Mouse (Mus musculus): Measurements from ENCODE around the gene Cfap73. TPM values are rescaled to one million over a fixed set of nuclear protein-coding genes. Genes with fewer than 3 reads are reported as not detected.

Cfap73 gene
- total and polyA plus RNA-seq, 3 experiments, result 0.26 TPM; not detected in 2

DNA sequence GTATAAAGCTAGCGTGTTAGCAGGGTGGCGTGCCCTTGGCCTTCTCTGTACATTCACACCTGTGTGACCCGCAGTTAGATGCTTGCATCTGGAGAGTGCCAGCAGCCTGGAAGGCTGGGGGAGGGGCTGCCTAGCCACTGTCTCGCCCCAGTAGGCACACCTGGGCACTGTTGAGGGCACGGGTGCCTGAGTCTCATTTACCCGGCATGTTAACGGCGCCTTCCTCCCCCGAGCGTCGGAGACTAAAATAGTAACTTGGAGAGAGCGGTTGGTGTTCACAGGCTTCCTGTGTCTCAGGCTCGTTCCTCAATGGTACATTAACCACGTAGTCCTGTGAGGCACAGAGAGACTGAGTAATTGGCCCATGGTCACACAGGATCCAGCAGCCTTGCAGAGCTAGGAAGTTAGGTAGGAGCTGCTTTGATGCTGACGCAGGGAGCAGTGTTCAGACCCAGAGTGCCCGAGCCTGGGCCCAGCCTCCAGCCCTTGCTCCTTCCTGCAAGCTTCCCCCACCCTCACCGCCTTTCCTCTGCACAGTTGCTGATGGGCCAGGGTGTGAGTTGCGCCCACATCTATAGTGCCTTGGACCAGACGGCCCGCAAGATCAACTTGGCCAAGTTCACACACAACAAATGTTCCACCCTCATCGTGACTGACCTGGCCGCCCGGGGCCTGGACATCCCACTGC, 12.8 kb downstream of the Cfap73 start (continued):
- TF ChIP-seq RAD21 (IDR thresholded peaks at IDR 0.05; ENCODE audit: low read depth, low read length), result no peak
- TF ChIP-seq SMC3 (IDR thresholded peaks at IDR 0.05; ENCODE audit: low read depth, low read length), result no peak
- TF ChIP-seq MXI1 (IDR thresholded peaks at IDR 0.05; ENCODE audit: low read depth, low read length), result no peak; the same call in 1 of the 2 replicates
- no peak for TF ChIP-seq UBTF (IDR thresholded peaks at IDR 0.05; ENCODE audit: low read depth, low read length)
- TF ChIP-seq PAX5 (IDR thresholded peaks at IDR 0.05; ENCODE audit: low read length), result no peak
- TF ChIP-seq USF1 (IDR thresholded peaks at IDR 0.05; ENCODE audit: low read depth, low read length), result no peak
- peak; percentile 83 for TF ChIP-seq EP300 (IDR thresholded peaks at IDR 0.05; ENCODE audit: low read length)
- TF ChIP-seq ZKSCAN1 (IDR thresholded peaks at IDR 0.05; ENCODE audit: borderline replicate concordance, low read depth, low read length), result no peak
- TF ChIP-seq CTCF (conservative IDR thresholded peaks at IDR 0.05 in 1 of 2, IDR thresholded peaks at IDR 0.05 in 1 of 2; ENCODE audit: low read depth in 2 of 2, low read length in 2 of 2), result no peak
- TF ChIP-seq BHLHE40 (IDR thresholded peaks at IDR 0.05; ENCODE audit: low read depth, low read length), result peak; percentile 91
- TF ChIP-seq ZMIZ1 (IDR thresholded peaks at IDR 0.05; ENCODE audit: low read depth, low read length), result no peak; the same call in 1 of the 2 replicates
- no peak for TF ChIP-seq ZC3H11A (IDR thresholded peaks at IDR 0.05; ENCODE audit: low read depth, low read length)
- no peak for TF ChIP-seq RCOR1 (conservative IDR thresholded peaks at IDR 0.05; ENCODE audit: low read depth, low read length)
- no peak for TF ChIP-seq JUND (conservative IDR thresholded peaks at IDR 0.05; ENCODE audit: low read depth, low read length)
- peak; percentile 69 for TF ChIP-seq CHD2 (IDR thresholded peaks at IDR 0.05; ENCODE audit: low read length)
- no peak for TF ChIP-seq MAX (IDR thresholded peaks at IDR 0.05; ENCODE audit: low read length)
- no peak for TF ChIP-seq MAFK (IDR thresholded peaks at IDR 0.05; ENCODE audit: insufficient replicate concordance, low read length)
- peak; percentile 96 for TF ChIP-seq TCF12 (IDR thresholded peaks at IDR 0.05; ENCODE audit: low read depth, low read length)
- no peak for TF ChIP-seq IRF4 (IDR thresholded peaks at IDR 0.05; ENCODE audit: low read depth, low read length)
- no peak for TF ChIP-seq JUN (IDR thresholded peaks at IDR 0.05; ENCODE audit: insufficient read depth, low read depth, low read length)
- TF ChIP-seq ELF1 (IDR thresholded peaks at IDR 0.05; ENCODE audit: low read depth, low read length), result no peak
- TF ChIP-seq KAT2A (IDR thresholded peaks at IDR 0.05; ENCODE audit: insufficient replicate concordance, low read length), result no peak
- TF ChIP-seq HCFC1 (IDR thresholded peaks at IDR 0.05; ENCODE audit: low read depth, low read length), result no peak

DNA sequence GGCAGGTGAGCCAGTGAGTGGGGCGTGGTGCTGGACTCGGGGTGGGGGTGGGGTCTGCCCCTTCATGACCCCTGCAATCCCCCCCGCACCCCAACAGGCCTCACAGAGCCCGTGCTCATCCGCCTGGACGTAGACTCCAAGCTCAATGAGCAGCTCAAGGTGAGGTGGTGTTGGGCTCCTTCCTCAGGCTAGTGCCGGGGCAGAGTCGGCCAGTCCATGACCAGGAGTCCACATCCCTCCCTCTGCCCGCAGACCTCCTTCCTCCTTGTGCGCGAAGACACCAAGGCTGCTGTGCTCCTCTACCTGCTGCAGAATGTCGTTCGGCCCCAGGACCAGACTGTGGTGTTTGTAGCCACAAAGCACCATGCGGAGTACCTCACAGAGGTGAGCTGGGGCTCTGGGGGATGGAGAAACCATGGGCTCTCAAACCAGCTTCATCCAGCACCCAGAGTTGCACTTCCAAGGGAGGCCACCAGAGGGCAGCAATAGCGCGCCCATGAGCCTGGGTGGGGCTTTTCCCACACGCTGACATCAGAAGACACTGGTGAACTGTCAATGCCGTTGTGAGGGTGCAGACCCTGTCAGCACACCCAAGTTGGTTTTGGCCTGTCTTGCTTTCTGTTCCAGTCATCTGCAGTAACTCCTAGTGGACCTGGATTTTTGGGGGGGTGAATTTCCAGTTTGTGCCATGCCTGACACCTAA, 13.5 kb downstream of the Cfap73 start:
- in situ Hi-C loops (cut with MboI; ENCODE audit: low pct_ligation_motif_present, low pct_unique_long_range_greater_than_20kb, low sequenced_read_pairs), result loop anchor here (5.0 to 25.0 kb wide), 3 partner anchors 37 to 483 kb away; no protein-coding TSS in a partner anchor
- peaks cover 70 to 91% of the 10 kb centered on the region in 2 experiments for H3K36me3 ChIP-seq (replicated peaks in 1 of 2; ENCODE audit: control insufficient read depth in 1 of 2, insufficient read depth in 1 of 2, low read length in 1 of 2)
- H3K4me2 ChIP-seq (ENCODE audit: insufficient read depth, low read depth, poor library complexity, severe bottlenecking), result no peak overlapping the region; the same call in 1 of the 2 replicates
- no peak overlapping the region for H3K9ac ChIP-seq (ENCODE audit: insufficient read depth, low read depth)
- H3K4me1 ChIP-seq (ENCODE audit: control insufficient read depth in 1 of 2, insufficient read depth in 2 of 2), result peaks cover 32 to 69% of the 10 kb centered on the region in 2 experiments
- peak overlapping the region; percentile 98 for H3K27ac ChIP-seq (ENCODE audit: insufficient read depth, low read depth)
- H3K4me3 ChIP-seq (replicated peaks in 1 of 3; ENCODE audit: low read depth in 2 of 3, low read length in 2 of 3, poor library complexity in 1 of 3), result no peak overlapping the region
- dilution Hi-C loops (cut with MboI; ENCODE audit: extremely low pct_ligation_motif_present, extremely low pct_unique_long_range_greater_than_20kb, low sequenced_read_pairs), result no loop called here
- peaks cover 14% of the 10 kb centered on the region for H3K79me2 ChIP-seq (replicated peaks; ENCODE audit: control insufficient read depth, extremely low read depth, insufficient read depth, poor library complexity, severe bottlenecking)
- TF ChIP-seq SMC3 (IDR thresholded peaks at IDR 0.05; ENCODE audit: low read depth, low read length) (peak; percentile 98), IRF4 (IDR thresholded peaks at IDR 0.05; ENCODE audit: low read depth, low read length) (peak; percentile 58; the same call in 1 of the 2 replicates), SIN3A (IDR thresholded peaks at IDR 0.05; ENCODE audit: low read length) (peak; percentile 86), PAX5 (IDR thresholded peaks at IDR 0.05; ENCODE audit: low read length) (no peak), MYC (IDR thresholded peaks at IDR 0.05; ENCODE audit: low read depth, low read length) (peak; percentile 71), ZC3H11A (IDR thresholded peaks at IDR 0.05; ENCODE audit: low read depth, low read length) (peak; percentile 87), JUN (IDR thresholded peaks at IDR 0.05; ENCODE audit: insufficient read depth, low read depth, low read length) (0 out of 2 replicates have a peak, but pooled peaks have one; percentile 2), POLR2AphosphoS2 (IDR thresholded peaks at IDR 0.05; ENCODE audit: low read depth, low read length) (no peak), E2F4 (IDR thresholded peaks at IDR 0.05; ENCODE audit: insufficient replicate concordance, low read depth, low read length) (no peak), HCFC1 (IDR thresholded peaks at IDR 0.05; ENCODE audit: low read depth, low read length) (no peak), TCF12 (IDR thresholded peaks at IDR 0.05; ENCODE audit: low read depth, low read length) (no peak), MXI1 (IDR thresholded peaks at IDR 0.05; ENCODE audit: low read depth, low read length) (peak; percentile 78), ELF1 (IDR thresholded peaks at IDR 0.05; ENCODE audit: low read depth, low read length) (peak; percentile 11; the same call in 1 of the 2 replicates), POLR2A (IDR thresholded peaks at IDR 0.05; ENCODE audit: low read depth, low read length) (no peak), NELFE (IDR thresholded peaks at IDR 0.05; ENCODE audit: low read depth, low read length) (peak; percentile 66; the same call in 1 of the 2 replicates), BHLHE40 (IDR thresholded peaks at IDR 0.05; ENCODE audit: low read depth, low read length) (no peak), MAX (IDR thresholded peaks at IDR 0.05; ENCODE audit: low read length) (peak; percentile 31; the same call in 1 of the 2 replicates), NRF1 (IDR thresholded peaks at IDR 0.05; ENCODE audit: low read depth, low read length) (peak; percentile 21; the same call in 1 of the 2 replicates), RAD21 (IDR thresholded peaks at IDR 0.05; ENCODE audit: low read depth, low read length) (peak; percentile 98), MAZ (IDR thresholded peaks at IDR 0.05; ENCODE audit: low read depth, low read length) (peak; percentile 83; the same call in 1 of the 2 replicates), MAFK (IDR thresholded peaks at IDR 0.05; ENCODE audit: insufficient replicate concordance, low read length) (no peak), CTCF (conservative IDR thresholded peaks at IDR 0.05 in 1 of 2, IDR thresholded peaks at IDR 0.05 in 1 of 2; ENCODE audit: low read depth in 2 of 2, low read length in 2 of 2) (peak; percentile 96 to 97)
- peaks cover 9% of the 10 kb centered on the region for H3K9me3 ChIP-seq (replicated peaks; ENCODE audit: low read length)
- peak; percentile 92 for DNase-seq (ENCODE audit: extremely low read depth)
- H3K27me3 ChIP-seq (replicated peaks), result no peaks in the 10 kb centered on the region

Measured in CH12.LX (cell line).